Mouse (Mus musculus) liver, embryonic 16.5 days (tissue): ENCODE measurements around the gene Vmn1r48. TPM values are rescaled to one million over a fixed set of nuclear protein-coding genes. Genes with fewer than 3 reads are reported as not detected.
"Not testable (repeated sequence)": the region's sequence is repeated elsewhere in the genome, so short reads cannot be mapped to it uniquely, and the experiment has no call there.

Experiments
- ATAC-seq: fragments of 200-750 bp; cut with Nextera tagmentation; 2 replicates; pipeline ENCODE4 v1.8.0; 2017; ENCODE audit warnings: low read depth, mild to moderate bottlenecking, moderate number of reproducible peaks, moderate library complexity
- H3K27ac ChIP-seq: fragments of 300-500 bp; sonication (generic); 2 replicates; pipeline ENCODE4 v1.5.1; 2014; ENCODE audit warnings: mild to moderate bottlenecking, low read length
- H3K27me3 ChIP-seq: fragments of 300-500 bp; sonication (generic); 2 replicates; pipeline ENCODE4 v1.6.1; 2014; ENCODE audit warnings: low read depth, low read length, mixed read lengths; ENCODE audit not compliant: control insufficient read depth, insufficient read depth
- H3K36me3 ChIP-seq: fragments of 300-500 bp; sonication (generic); 2 replicates; pipeline ENCODE4 v1.6.1; 2014; ENCODE audit warnings: mild to moderate bottlenecking; ENCODE audit not compliant: control insufficient read depth, insufficient read depth
- H3K4me1 ChIP-seq: fragments of 300-500 bp; sonication (generic); 2 replicates; pipeline ENCODE4 v1.6.1; 2014; ENCODE audit warnings: low read depth, low read length, mixed read lengths; ENCODE audit not compliant: control insufficient read depth
- H3K4me2 ChIP-seq: fragments of 300-500 bp; sonication (generic); 2 replicates; pipeline ENCODE4 v1.6.1; 2014; ENCODE audit warnings: low read depth, low read length, mixed read lengths
- H3K4me3 ChIP-seq: fragments of 300-500 bp; sonication (generic); 2 replicates; pipeline ENCODE4 v1.5.1; 2014; ENCODE audit warnings: low read depth, mild to moderate bottlenecking, low read length
- H3K9ac ChIP-seq: fragments of 300-500 bp; sonication (generic); 2 replicates; pipeline ENCODE4 v1.6.1; 2014; ENCODE audit warnings: low read depth, low read length
- H3K9me3 ChIP-seq: fragments of 300-500 bp; sonication (generic); replicated peaks from 2 replicates; pipeline ENCODE4 v1.6.1; 2016; ENCODE audit warnings: low read length; ENCODE audit not compliant: control insufficient read depth
- WGBS: fragments of 180-500 bp; shearing (Covaris S2); extraction: QIAGEN DNeasy Blood & Tissue Kit; methylation state at CpG from one replicate; pipeline ENCODE4 v1.1.7; 2014; ENCODE audit not compliant: insufficient replicate concordance; 5-methylcytosine and 5-hydroxymethylcytosine counted together
- polyA plus RNA-seq: library from polyadenylated mRNA; unstranded; fragments of >200 nt; fragmentation: Nextera tagmentation; extraction: Ambion mirVana; gene quantifications from 2 replicates; pipeline ENCODE4 v1.2.1, GENCODE M21; 2015

The Vmn1r48 gene
- polyA plus RNA-seq: not detected in 2 replicates

DNA sequence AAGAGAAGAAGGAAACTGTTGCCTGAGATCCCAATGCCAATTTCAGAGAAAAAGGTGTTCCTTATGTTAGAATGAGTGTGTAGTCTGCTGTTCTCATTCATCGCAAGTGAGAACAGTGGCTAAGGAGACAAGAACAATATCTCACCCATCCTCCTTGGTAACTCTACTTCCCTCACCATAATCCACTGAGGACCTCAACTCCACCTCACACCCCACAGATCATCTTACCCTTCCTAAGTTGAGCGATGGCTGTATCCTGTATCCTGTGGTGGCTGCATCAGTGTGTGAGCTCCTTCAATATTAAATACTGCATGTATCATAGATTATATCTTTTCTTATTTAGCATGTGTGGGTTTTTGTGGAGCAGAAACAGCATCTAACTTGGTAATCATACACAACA is at the start of gene Vmn1r48:
Gene Vmn1r48 (minus strand): TSS at position 101 of the 400 bp plus-strand sequence.
- not testable (repeated sequence) for H3K9me3 ChIP-seq, H3K27ac ChIP-seq, ATAC-seq, H3K9ac ChIP-seq, H3K4me2 ChIP-seq, H3K4me3 ChIP-seq, H3K4me1 ChIP-seq, H3K27me3 ChIP-seq, H3K36me3 ChIP-seq
- no CpG with 5 or more reads among the region's 2 CpGs for WGBS

DNA sequence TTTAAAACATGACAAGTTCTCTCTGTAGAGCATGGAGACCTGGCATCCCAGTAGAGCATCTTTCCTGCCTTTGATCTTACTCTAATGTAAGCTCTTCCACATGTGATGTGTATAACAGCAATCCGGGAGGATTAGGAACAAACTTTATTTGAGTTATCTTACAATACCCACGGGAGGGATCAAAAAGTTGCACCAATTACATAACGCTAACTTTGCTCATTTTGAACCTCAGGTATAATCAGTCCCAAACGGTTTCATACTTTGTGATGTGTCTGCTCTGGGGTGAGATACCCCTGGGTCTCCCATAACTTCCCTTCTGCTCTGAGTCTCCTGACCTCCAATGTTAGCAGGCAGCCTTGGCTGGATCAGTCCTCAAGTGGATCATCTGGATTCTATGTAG is 41.8 kb upstream of the Vmn1r48 start, which contains the start of gene Vmn1r49:
Gene Vmn1r49 (minus strand): TSS at position 101 of the 400 bp plus-strand sequence.
- Histone ChIP-seq H3K27me3 (no peaks in the 10 kb centered on the region), H3K27ac (no peak within 1 kb of the TSS), H3K36me3 (no peaks in the 10 kb centered on the region), H3K4me1 (no peaks in the 10 kb centered on the region), H3K9ac (no peak within 1 kb of the TSS), H3K4me3 (no peak within 1 kb of the TSS), H3K4me2 (no peak within 1 kb of the TSS), H3K9me3 (no peaks in the 10 kb centered on the region)
- 52% methylated on average over 4 of the region's 4 CpGs for WGBS
- ATAC-seq: no peak

DNA sequence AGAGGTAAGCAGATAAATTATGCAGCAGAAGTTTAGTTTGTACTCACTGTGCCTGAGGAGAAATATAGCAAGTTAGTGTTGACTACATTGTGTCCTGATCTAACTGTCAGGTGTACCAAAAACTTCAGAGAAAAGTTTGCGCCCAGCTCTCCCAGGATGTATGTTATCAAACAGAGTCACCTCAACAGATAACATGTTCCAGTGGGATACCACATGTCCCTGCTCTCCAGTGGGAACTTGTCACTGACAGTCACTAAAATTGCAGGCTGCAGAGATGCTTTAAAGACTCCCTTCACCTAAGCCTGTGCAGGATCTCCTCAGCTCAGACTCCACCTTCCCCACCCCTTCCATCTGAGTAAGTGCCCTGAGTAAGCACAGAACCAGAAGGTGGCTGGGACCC is 20.8 kb downstream of the Vmn1r48 start, which contains the start of gene Vmn1r47:
Gene Vmn1r47 (plus strand): TSS at position 301 of the 400 bp plus-strand sequence.
- H3K9me3 ChIP-seq, H3K4me2 ChIP-seq, H3K9ac ChIP-seq, H3K4me3 ChIP-seq, H3K27me3 ChIP-seq, H3K27ac ChIP-seq, H3K36me3 ChIP-seq, H3K4me1 ChIP-seq, ATAC-seq: not testable (repeated sequence)
- WGBS: 76% methylated on average over 1 of the region's 1 CpGs

DNA sequence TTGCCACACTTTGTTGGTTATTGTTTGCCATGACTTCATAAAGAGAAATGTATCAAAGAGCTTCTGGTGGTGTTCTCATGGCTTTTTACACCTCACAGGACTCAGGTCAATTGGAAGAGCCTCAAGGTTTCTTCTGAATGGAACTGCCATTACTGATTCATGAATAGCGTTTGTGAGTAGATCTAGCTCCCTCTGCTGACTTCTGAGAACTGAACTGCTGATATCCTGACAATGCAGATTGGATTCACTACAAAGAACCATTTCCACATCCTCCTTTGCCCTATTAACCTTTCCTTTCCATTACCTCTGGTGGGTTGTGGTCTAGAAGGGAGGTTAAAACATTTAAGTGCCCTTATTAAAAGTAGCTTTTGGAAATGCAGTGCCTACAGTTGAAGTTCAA is 50.7 kb downstream of the Vmn1r48 start:
- no peak for ATAC-seq
- no peaks in the 10 kb centered on the region for H3K9me3 ChIP-seq
- WGBS: 6% methylated on average over 1 of the region's 1 CpGs

More for the DNA sequence above, 50.7 kb downstream of the Vmn1r48 start:
- no peak overlapping the region for H3K4me2 ChIP-seq
- H3K27ac ChIP-seq: no peak overlapping the region
- H3K4me1 ChIP-seq: no peaks in the 10 kb centered on the region
- H3K36me3 ChIP-seq: no peaks in the 10 kb centered on the region
- no peak overlapping the region for H3K4me3 ChIP-seq
- no peak overlapping the region for H3K9ac ChIP-seq
- no peaks in the 10 kb centered on the region for H3K27me3 ChIP-seq

Other genes starting within 250 kb of the Vmn1r48 start
- gene Vmn1r42, start 160.4 kb downstream of the Vmn1r48 start, polyA plus RNA-seq: not detected in 2 replicates
- gene Vmn1r43, start 160.4 kb downstream of the Vmn1r48 start, polyA plus RNA-seq: not detected in 2 replicates
- not detected in 2 replicates for gene Vmn1r44, start 153.2 kb downstream of the Vmn1r48 start, polyA plus RNA-seq
- gene Vmn1r45, start 96.2 kb downstream of the Vmn1r48 start, polyA plus RNA-seq: not detected in 2 replicates
- not detected in 2 replicates for gene Vmn1r46, start 67.5 kb downstream of the Vmn1r48 start, polyA plus RNA-seq
- not detected in 2 replicates for gene Vmn1r47, start 20.7 kb downstream of the Vmn1r48 start, polyA plus RNA-seq
- gene Vmn1r49, start 41.7 kb upstream of the Vmn1r48 start, polyA plus RNA-seq: not detected in 2 replicates
- gene Vmn1r50, start 64.6 kb upstream of the Vmn1r48 start, polyA plus RNA-seq: not detected in 2 replicates
- not detected in 2 replicates for gene Vmn1r51, start 85.8 kb upstream of the Vmn1r48 start, polyA plus RNA-seq
- not detected in 2 replicates for gene Vmn1r52, start 138.0 kb upstream of the Vmn1r48 start, polyA plus RNA-seq
- not detected in 2 replicates for gene V1ra8, start 166.0 kb upstream of the Vmn1r48 start, polyA plus RNA-seq
- gene Vmn1r53, start 187.6 kb upstream of the Vmn1r48 start, polyA plus RNA-seq: not detected in 2 replicates
- not detected in 2 replicates for gene Vmn1r54, start 209.5 kb upstream of the Vmn1r48 start, polyA plus RNA-seq